Mouse (Mus musculus) common myeloid progenitor, adult 5-6 weeks (primary cell): ENCODE results near the gene Egfl6. TPM values are rescaled to one million over a fixed set of nuclear protein-coding genes. Genes with fewer than 3 reads are reported as not detected.
"Not testable (repeated sequence)": the region's sequence is repeated elsewhere in the genome, so short reads cannot be mapped to it uniquely, and the experiment has no call there.

Experiments
- ATAC-seq: replicated peaks from 2 replicates; pipeline ENCODE4 v1.8.0; 2016; ENCODE audit warnings: low read depth, mild to moderate bottlenecking, moderate TSS enrichment, inconsistent platforms; ENCODE audit not compliant: poor library complexity, severe bottlenecking
- total RNA-seq: library from RNA; stranded (forward); fragments of 200-1000, 187-1606 nt; gene quantifications from 2 replicates; pipeline ENCODE4 v1.2.3, GENCODE M21; 2017

Egfl6 gene
- total RNA-seq, 1 experiment from 2014 or later = not detected

DNA sequence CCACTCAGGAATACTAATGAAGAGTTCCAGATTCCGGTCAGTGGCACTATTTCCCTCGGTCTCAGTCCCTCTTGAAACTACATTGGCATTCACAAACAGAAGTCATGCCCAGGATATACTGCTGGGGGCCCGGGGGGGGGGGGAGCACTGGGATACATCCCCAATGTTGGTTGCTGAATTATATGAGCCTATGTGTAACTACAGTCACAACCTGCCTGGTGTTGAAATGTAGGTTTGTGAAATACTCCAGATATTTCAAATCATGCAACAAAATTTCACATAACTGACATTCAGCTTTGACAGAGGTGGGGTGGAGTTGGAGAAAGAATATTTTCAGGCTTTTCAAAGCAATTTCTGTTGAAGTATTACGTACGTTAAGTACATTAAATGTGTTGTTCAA is 64.7 kb downstream of the Egfl6 start:
- ATAC-seq = no peak

DNA sequence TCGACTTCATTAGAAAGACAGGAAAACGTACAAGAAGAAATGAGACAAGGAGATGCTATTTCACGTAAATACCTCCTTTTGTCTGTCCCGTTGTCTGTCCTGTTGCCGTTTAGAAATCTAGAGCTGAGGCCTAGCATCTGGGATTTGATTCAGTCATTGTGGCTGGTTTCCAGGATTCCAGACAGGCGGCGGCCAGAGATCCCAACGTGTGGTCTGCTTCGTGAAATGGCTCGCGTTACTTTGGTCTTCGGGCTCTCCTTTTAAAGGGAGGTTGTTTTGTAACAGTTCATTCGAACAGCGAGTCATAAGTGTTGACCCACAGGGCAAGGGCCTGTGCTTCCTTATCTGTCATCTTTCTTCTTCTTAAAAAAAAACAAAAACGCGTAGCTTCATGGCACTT is 67.2 kb downstream of the Egfl6 start, which contains the start of gene Tceanc:
Tceanc (minus strand) TSS at position 223 of the 400 bp plus-strand sequence.
- no peak for ATAC-seq

DNA sequence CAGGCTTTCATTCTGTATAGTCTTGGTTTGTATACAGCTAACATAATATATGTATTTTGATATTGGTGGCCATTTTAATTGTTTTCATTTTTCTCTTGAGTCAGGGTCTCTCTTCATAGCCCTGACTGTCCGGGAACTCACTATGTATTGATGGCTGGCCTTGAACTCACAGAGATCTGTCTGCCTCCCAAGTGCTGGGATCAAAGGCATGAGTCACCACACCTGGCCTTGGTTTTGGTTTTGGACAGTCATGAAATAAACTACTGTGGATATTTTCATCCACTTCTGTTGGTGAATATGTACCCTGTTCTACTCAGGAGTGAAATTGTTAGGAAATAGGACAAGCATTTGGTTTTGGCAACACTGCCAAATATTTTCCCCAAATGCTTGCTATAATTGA is 68.9 kb downstream of the Egfl6 start:
- no peak for ATAC-seq

DNA sequence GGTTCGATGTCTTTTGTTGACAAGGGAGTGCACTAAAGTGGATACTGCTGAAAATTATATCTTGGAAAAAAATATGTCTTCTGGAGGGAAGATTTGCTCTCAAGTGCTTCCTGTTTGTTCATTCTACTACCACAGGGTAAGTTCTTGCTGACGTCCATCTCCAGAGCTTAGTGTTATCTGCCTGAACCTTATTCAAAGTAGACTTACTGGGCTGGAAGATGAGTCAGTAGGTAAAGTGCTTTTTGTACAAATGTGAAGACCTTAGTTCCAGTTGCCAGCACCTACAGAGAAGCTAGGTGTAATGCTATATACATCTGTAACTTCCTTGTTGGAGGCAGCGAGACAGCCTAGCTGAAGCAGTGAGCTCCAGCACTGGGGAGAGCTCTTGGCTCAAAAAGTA is 69.6 kb downstream of the Egfl6 start:
- peak; percentile 55 for ATAC-seq

DNA sequence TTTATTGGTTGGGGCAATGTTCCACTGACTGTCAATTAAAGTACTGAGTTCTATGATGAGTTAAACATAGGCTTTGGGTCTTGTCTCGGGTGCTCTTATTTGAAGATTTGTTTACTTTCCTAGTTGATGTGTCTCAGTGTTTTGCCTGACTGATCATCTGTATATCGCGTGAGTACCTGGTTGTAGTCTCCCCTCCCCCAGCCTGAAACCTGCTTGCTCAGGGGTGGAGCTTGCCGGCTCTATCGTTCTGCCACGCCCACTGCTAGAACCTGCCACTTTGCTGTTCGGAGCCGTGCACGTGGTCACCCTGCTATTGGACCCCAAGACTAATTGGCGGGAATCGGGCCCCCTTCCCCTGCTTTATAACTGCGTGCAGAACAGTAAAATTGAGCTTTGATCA is 71.5 kb downstream of the Egfl6 start:
- ATAC-seq = not testable (repeated sequence)

DNA sequence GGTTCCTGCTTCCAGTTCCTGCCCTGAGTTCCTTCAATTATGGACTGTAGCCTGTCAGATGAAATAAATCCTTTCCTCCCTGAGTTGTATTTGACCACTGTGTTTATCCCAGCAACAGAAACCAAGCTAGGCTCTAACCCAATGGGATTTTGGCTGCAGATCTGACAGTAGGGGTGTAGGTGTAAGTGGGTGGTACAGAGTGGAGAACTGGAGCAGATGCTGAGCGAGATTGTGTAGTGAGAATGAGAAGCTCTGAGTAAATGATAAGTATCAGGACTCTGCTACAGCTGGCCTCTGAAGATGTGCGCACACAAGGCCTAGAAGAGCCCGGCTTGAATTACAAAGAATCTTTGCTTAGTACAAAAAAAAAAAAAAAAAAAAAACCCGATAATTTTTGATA is 73.4 kb downstream of the Egfl6 start:
- ATAC-seq = no peak

DNA sequence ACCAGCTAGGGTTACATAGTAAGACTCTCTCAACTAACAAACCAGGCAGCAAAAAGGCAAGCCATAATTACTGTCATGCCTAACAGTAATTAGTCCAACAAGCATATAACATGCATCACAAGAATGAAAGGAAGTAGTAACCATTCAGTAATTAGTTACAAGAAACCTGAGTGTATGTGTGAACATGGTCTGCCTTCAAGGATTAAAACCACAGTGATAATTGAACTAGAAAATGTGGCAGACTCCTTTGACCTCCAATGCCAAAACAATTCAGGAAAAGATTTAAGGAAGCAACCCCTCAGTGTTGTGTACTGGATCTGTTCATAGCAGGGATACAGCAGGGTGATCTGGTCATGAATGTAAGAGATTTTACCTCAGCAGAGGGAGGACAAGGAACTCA is 74.4 kb downstream of the Egfl6 start:
- no peak for ATAC-seq

DNA sequence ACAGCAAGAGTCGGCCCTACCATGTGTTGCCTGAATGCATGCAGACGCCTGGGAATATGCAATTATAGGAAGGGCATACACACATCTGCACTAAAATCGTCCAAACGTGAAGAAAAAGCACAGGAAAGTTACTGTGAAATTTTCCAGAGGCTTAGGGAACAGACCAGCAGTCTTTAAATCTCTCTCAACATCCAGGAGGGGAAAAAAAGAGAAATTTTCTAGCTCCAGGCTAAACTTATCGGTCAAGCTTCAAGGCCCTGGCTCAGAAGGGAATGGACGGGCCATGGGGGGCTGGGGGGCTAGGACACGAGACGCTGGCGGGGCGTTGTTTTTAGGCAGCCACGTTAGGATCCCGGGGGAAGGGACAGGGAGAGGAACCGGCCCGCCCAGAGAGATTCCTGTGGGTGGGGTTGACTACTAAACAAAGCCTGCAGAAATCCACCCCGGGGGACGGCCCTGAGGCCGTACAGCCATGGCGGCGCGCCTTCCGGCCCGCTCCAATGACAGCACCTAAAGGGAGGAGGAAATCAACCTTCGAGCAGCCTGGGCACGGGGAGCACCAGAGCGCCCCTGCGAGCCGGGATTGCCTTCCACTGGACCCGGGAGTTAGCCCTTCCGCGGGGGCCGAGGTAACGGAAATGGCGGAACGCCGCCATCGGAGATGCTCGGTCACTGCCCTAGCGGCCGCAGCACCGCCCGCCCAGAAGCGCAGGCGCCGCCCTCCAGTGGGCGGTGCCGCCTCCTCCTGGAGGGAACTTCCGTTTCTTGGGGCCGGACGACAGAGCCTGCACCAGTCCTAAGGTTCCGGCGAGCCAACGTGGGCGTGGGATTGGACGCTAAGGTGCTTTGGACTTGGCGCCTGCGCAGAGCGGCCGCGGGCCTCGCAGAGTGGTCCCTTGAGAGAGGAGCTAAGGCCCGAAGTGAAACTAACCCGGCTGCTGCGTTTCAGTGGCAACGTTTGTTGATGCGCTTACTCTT is 75.5 kb downstream of the Egfl6 start:
- ATAC-seq = peak; percentile 94

DNA sequence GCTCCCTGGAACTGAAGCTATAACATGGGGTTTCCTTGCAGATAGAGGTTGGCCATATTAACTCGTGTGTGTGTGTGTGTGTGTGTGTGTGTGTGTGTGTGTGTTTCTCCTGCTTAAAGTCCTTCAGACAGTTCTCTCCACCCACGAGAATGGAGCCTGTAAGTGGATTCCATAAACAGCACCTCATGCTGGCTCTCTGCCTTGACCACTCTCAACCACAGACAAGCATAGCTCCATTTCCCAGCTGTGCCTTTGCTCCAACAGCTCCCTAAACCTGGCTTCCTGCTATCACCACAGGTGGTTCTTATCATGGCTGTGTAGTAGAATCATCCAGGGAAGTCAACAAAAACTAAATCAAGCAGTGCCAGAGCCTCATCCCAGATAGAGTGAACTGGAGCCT is 81.1 kb downstream of the Egfl6 start:
- ATAC-seq = no peak

DNA sequence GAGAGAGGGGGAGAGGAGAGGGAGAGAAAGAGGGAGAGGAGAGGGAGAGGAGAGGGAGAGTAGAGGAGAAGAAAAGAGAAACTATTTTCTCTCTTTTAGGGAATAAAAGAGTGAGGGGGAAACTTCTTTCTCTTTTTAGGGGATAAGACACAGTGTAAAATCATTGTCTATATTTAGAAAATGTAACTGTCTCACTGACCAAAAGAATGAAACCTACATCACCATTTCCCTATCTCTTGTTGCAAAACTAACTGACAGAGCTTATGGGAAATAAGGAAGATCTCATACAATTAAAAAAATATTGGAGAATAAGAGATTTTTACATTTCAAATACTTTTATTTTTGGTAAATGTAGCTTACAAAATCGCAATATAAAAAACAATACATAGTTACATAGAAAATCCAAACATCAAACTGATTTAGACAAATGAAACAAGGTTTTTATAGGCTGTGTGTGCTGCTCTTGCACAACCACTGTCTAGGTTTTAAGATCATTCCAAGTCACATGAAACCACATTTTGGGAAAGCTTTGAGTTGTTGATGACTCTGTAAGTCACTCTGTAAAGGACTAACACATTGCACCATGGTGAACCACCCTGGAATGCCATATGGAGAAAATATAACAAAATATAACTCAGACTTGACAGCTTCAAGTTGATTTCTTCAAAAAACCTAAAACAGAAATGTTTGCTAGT is 85.9 kb downstream of the Egfl6 start:
- peak; percentile 52; the same call in 1 of the 2 replicates for ATAC-seq

DNA sequence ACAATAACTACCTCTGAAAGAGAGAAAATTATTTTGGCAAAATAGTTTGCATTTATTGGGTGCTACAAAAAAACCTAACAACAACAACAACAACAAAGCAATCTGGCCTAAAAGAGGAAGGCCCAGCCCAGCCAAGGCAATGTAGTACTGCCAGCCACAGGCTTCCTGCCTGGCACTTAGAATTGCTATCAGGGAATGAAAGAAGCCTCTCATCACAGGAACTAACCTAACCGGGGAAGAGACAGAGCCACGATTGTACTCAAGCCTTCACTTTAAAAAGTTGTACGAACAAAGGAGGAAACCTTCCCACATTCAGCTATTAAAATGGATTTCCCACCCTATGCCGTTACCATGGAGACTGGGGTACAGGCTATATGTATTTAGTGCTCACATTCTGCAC is 87.7 kb downstream of the Egfl6 start:
- ATAC-seq = peak; percentile 79

DNA sequence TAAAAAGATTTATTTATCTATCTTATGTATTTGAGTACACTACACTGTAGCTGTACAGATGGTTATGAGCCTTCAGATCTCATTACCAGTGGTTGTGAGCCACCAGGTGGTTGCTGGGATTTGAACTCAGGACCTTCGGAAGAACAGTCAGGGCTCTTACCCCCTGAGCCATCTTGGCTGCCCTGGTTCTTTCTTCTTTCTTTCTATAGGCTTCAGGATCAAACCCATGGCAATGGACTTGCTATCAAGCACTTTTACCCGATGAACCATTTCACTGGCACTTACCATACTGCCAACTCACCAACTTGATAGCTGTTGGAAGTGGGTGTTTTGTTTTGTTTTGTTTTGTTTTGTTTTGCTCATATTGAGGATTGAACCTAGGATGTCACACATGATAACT is 90.5 kb downstream of the Egfl6 start:
- ATAC-seq = no peak

DNA sequence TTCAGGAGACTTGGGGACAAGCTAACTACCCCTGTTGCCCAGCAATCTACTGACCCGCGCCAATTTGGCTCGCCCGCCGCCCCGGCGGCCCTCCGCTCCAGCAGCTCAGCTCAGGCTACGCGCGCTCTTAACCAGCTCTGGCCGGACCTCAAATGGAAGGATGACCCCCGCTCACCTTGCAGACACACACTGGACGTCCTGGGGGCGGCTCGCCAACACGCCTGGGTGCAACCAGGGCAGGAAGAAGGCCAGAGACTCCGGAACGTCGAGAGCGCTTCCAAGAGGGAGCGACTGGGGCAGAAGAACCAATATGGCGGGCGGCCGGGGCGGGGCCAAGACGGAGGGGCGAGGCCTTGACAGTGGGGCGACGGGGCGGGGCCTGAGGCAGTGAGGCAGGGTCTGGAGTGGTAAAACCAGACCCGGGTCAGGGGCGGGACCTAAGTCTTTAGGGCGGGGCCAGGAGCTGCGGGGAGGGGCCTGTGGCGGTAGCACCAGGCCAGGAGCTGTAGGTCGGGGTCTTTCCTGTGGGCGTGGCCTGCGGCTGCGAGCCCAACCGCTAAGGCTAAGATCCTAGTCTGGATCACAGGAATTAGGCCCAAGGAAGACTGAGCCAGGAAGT is 106.0 kb downstream of the Egfl6 start, which contains the start of gene Rab9:
Rab9 (minus strand) TSS at position 503 of the 619 bp plus-strand sequence.
- ATAC-seq = peak; percentile 98

DNA sequence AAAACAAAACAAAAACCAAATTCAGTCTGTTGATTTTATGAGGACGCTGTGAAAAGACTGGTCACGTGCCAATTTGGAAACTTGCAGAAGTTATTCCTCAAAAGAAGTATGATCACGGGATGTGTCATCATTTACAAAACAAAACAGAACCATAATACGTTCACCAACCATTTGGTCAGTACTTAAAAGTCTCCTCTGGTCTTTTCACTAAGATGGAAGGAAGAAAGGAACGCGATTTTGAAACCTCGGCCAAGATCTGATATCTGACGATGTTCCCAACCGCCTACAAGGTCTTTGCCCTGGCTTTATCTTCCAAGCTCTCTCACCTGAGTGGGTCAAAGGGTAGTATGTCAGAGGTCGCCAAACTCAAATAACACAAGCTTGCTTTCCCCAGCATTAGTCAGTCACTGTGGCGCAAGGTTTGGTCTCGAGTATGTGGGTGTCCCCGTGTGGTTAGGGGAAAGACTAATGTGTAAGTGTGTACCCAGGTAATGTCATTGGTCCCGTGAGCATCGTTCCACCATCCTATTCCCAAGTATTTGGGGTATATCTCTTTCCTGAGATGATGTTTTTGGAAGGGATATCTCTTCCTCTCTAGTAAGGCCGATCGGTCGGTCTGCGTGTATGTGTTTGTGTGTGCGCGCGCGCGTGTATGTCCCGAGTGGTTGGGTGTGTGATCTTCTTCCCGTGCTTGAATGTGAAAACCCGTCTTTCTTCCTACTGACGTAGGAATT is 106.7 kb downstream of the Egfl6 start:
- peak; percentile 19 for ATAC-seq

DNA sequence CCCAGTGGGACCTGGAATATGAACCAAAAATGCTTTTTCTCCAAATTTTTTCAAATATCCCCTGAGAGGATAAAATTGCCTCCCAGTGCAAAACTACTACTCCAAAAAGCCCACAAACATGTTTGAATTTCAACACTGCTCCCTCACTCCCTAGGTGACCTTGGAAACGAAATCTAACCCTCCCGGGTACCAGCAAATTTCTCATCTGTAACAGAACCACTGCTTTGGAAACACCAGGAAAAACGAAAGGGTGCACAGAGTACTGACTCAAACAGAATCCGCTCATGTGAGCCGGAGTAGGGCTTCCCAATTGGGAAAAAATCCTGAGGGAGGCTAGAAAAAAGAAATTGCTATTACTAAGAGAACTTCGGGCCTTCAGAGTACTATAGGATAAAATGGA is 108.1 kb downstream of the Egfl6 start:
- ATAC-seq = no peak

Other genes with a start within 250 kb of the Egfl6 start
- gene Trappc2, start 145.1 kb downstream of the Egfl6 start, total RNA-seq = 7.9 and 13.0 TPM in 2 replicates
- gene Ofd1, start 145.0 kb downstream of the Egfl6 start, total RNA-seq = 13.1 and 15.8 TPM in 2 replicates
- 67.4 TPM in 2 replicates for gene Rab9, start 105.9 kb downstream of the Egfl6 start, total RNA-seq
- gene Tceanc, start 67.2 kb downstream of the Egfl6 start, total RNA-seq = 7.2 and 7.6 TPM in 2 replicates